Mouse (Mus musculus) cerebellum, adult 2 months (tissue): ENCODE data around the gene Dnajc3.

Source experiments
- CTCF ChIP-seq: fragments of 200-500 bp; IDR thresholded peaks from 2 replicates; pipeline ENCODE4 v1.5.1; 2011; ENCODE audit warnings: low read depth, mild to moderate bottlenecking, control low read depth, low read length, moderate library complexity, borderline replicate concordance; ENCODE audit not compliant: insufficient read depth
- POLR2A ChIP-seq: fragments of 200-500 bp; IDR thresholded peaks from 2 replicates; pipeline ENCODE4 v1.6.1; 2011; ENCODE audit warnings: low read length, control low read depth, borderline replicate concordance; ENCODE audit not compliant: insufficient read depth

- TF ChIP-seq CTCF: no peak
- no peak for TF ChIP-seq POLR2A
These were observed 775 bp downstream of the Dnajc3 start for GRCm38 (mm10) chr14:118938551-118938950.
